Mouse (Mus musculus) cerebellum, adult 11-12 months (tissue): ENCODE results near the gene Pcca.
"Not testable (repeated sequence)": the region's sequence is repeated elsewhere in the genome, so short reads cannot be mapped to it uniquely, and the experiment has no call there.

Experiments
- DNase-seq: peaks from one replicate; pipeline ENCODE4 v3.0.0; 2022

Pcca gene

DNA sequence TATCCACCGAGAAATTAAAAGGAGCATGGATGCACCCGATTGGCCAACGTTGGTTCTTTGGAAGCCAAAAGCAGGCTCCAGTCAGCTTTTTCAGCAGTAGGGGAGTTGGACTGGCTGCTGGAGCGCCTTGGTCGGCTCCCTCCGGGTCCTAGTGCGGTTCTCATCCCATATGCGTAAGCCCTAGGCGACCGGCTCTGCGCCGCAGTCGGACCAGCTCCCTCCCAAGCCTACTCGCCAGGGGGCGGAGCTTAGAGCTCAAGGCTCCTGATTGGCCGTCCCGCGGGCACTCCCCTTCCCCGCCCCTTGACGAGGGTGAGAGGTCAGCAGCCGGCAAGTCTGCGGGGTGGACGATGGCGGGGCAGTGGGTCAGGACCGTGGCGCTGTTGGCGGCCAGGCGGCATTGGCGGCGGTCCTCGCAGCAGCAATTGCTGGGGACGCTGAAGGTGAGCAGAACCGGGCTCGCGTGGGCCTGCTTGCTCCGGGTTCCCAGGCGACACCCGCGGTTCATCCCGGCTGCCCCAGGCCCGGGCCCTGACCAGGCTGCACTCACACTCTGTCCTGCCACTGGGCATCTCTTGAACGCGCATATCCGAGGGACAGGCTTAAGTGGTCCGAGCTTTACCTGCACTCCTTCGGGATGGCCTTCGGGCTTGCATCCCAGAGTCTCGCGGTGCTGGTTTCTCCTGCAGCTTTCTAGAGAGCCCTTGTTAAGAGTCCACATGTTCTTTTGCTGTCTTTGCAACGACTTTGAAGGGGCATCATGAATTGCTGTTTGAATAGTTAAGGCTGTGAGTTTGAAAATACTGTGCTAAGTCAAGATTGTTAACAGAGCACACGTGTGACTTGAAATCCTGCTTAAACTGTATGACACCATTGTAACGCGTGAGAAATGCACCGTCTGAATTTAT is at the start of gene Pcca:
Pcca (plus strand) TSS at position 308 of the 908 bp plus-strand sequence.
- DNase-seq = peak; percentile 97

- no peak for DNase-seq
Measured at GRCm38 (mm10) chr14:122484458-122484843, 49.7 kb upstream of the Pcca start.

- DNase-seq = peak; percentile 66
Measured at GRCm38 (mm10) chr14:122484844-122485551, 49.1 kb upstream of the Pcca start.

- DNase-seq = no peak
Measured at GRCm38 (mm10) chr14:122485635-122486181, 48.4 kb upstream of the Pcca start.

GRCm38 (mm10) chr14:122486611-122487010 is 47.5 kb upstream of the Pcca start:
- no peak for DNase-seq

DNA sequence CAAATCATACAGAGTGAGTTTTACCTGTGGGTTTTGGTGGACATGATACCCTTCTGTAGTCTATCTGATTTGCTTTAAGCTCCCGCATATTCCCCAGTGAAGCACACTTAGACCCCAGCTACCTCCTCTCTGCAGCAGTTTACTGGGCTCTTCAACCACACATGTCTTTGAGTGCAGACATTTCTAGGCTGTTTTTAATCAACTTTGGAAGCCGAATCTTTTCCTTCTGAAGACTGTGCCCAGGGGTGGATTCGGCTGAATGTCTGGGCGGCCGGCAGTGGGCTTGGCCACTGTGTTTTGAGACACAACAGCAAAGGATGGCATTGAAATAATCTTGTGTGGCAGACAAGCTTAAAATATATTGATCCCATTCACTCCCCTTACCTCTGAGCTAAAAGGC is 46.8 kb upstream of the Pcca start:
- DNase-seq = no peak

- no peak for DNase-seq
Measured at GRCm38 (mm10) chr14:122489041-122489440, 45.1 kb upstream of the Pcca start.

DNA sequence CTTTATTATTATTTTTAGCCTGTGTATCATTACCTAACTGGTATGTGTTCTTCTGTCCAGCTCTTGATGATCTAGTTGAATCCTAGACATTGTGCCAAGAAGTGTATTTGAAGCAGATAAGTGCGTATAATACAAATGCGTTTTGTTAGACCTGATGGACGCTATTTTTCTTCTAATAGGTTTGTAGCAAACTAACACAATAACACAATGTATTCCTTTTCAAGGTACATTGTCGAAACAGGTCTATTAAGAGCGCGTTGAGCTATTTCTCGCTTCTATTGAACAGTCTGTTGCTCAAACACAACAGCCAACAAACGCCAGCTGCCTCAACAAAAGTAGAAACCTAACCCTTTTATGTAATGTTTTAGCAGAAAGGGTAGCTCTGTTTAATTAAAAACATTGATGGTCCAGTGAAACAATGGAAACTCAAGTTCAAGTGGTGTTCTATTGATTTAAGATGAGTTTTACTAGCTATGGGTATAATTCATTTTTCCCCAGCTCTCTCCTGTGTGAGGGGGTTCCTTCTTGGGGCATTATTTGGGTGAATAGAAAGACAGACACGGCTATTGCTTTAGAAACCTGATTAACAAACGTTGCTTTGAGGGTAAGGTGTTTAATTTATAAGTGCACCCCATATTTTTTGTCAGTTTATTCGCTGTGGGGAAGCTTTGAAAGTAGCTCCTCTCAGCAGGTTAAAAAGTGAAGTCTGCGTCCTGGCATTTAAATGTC is 44.3 kb upstream of the Pcca start:
- no peak for DNase-seq

GRCm38 (mm10) chr14:122490441-122491328 is 43.4 kb upstream of the Pcca start, which contains the start of gene Gm10837:
Gene Gm10837, plus strand, starts transcription at chr14:122490586.
- peak; percentile 74 for DNase-seq

- DNase-seq = no peak
Measured at GRCm38 (mm10) chr14:122491521-122491920, 42.6 kb upstream of the Pcca start.

- no peak for DNase-seq
Measured at GRCm38 (mm10) chr14:122492015-122492414, 42.1 kb upstream of the Pcca start.

GRCm38 (mm10) chr14:122509058-122509457 is 25.1 kb upstream of the Pcca start:
- DNase-seq = no peak

GRCm38 (mm10) chr14:122511519-122511918 is 22.6 kb upstream of the Pcca start:
- no peak for DNase-seq

DNA sequence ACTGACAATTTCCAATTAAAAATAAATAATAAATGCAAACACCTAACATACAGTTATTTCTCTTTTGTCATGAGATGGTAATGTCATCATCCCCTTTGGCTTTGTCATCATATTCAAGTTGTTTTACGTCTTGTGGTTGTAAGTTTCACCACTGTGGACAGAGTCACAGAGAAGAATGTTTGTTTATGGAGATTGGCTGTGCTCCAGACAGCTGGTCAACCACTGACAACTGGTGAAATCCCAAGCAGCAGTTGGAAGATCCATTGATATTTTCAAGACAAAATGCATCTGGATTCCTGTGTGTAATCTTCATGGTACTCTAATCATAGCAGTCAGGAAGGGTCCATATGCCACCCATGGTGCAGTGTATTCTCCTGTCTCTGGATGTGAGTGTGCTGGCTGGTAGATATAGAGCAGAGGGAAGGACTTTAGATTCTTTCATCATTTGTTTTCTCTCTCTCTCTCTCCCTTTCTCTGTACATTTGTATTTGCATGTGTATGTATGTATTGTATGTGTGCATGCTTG is 20.6 kb upstream of the Pcca start:
- no peak for DNase-seq

DNA sequence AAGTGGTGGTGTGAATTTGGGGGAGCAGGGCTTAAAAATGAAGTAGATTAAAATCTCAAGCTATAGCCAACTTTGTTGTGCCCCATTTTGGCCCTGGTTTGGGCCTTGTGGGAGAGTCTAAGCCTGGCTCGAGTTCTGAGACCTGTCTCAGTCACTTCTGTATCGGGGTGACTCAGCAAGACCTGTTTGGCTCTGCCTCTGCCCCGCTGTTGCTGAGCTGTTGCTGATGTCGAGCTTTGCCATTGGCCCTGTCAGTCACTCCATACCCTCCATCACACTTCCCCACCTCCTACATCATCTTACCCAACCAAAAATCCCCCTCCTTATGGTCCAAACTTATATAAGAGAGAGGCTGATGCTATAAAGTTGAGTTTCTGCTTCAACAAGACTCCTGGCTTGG is 5.6 kb upstream of the Pcca start:
- DNase-seq = no peak

DNA sequence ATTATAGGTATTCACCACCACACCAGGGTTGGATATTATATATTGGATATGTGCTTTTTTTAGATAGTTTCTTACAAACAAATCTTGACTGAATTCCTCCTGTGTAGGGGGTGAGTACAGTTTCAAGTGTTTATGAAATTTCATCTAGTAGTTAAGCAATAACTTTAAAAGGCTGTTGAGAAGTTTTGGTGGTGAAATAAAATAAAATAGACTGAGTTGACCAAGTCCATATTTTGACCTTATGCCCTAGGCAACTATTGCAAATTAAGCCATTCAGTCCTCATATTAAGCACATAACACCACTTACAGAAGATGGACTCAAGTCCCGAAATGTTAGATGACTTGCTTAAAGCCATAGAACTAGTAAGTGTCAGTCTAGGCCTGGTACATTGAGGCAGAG is 1.9 kb downstream of the Pcca start:
- DNase-seq = no peak

DNA sequence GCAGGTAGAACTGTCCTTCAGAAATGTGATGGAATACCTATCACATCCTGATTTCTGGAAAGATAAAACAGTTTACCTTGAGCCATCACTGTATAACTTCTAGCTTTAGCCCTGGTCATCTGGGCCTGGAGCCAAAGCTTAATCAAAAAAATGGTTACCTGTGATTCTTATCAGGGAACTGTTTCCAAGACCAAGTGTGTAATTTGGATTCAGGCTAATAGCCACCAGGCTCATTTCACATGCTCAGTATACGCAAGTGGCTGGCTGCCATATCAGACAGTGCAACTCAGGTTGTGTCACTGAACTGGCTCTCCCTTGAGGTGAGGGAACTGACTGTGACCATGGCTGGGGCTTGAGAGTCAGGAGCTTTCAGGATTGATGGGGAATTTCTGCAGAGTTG is 14.3 kb downstream of the Pcca start:
- no peak for DNase-seq

GRCm38 (mm10) chr14:122548905-122549304 is 14.8 kb downstream of the Pcca start:
- no peak for DNase-seq

- no peak for DNase-seq
Measured at GRCm38 (mm10) chr14:122552761-122553445, 18.8 kb downstream of the Pcca start.

GRCm38 (mm10) chr14:122557353-122557752 is 23.2 kb downstream of the Pcca start:
- DNase-seq = no peak

DNA sequence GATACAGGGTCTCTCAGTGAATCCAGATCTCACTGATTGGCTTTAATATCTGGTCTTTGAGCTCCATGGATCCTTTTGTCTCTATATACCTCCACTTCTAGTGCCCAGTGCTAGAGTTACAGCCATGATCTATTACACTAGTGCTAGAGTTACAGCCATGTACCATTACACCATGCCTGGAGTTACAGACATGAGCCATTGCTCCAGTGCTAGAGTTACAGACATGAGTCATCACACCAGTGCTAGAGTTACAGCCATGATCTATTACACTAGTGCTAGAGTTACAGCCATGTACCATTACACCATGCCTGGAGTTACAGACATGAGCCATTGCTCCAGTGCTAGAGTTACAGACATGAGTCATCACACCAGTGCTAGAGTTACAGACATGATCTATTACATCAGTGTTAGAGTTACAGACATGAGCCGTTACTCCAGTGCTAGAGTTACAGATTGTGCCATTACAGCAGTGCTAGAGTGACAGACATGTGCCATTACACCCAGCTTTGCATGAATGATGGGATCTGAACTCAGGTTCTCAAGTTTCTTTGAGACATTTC is 26.8 kb downstream of the Pcca start:
- not testable (repeated sequence) for DNase-seq
